Mouse (Mus musculus) cerebellum, adult 2 months (tissue): ENCODE results near the gene Tubd1.

ENCODE experiments used
- CTCF ChIP-seq: fragments of 200-500 bp; IDR thresholded peaks from 2 replicates; pipeline ENCODE4 v1.5.1; 2011; ENCODE audit warnings: low read depth, mild to moderate bottlenecking, control low read depth, low read length, moderate library complexity, borderline replicate concordance; ENCODE audit not compliant: insufficient read depth
- POLR2A ChIP-seq: fragments of 200-500 bp; IDR thresholded peaks from 2 replicates; pipeline ENCODE4 v1.6.1; 2011; ENCODE audit warnings: low read length, control low read depth, borderline replicate concordance; ENCODE audit not compliant: insufficient read depth

DNA sequence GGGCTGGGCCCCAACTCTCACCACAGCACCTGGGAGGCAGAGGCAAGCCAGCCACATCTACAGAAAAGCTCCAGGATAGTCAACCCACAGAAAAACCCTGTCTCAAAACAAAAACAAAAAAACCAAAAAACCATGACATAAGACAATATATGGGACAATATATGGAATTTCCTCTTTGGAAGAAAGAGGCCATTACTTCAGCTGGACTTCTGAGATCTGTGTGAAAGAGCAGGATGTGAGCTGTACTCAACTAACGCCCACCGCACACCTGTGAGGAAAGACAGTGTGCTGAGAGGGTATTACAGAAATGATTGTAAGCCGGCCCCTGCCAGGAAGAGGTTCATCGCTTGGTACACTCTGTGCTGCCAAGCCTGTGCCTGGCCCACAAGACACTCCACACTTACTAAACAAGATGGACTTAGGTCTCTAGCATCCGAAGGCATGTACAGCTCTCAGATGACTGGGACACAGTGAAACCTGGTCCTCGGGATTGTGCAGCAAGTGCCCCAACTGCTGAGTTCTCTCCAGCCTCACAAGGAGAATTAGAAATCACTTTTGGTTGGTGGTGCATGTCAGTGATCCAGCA, 28.9 kb downstream of the Tubd1 start:
- TF ChIP-seq POLR2A (no peak), CTCF (no peak)
